Comparison of ENCODE assay signal across 8 mouse cellular contexts in the genomic region with DNA sequence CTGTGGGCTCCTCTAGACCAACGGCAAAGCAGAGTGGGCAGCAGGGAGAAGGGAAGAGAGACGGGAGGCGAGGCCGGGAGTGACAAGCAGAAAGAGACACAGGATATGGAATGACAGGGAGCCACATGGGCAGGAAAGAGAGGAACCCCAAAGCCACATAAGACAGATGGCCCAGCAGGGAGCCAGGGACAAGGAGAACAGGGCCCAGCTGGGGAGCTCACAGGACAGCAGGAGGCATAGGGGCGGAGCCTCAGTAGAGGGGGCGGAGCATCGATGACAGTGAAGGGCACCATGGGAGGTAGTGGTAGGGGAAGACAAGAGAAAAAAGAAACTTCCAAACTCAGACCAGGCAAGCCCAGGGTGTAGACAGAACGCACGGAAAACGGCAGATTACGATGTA. TPM values are rescaled to one million over a fixed set of nuclear protein-coding genes. Genes with fewer than 3 reads are reported as not detected.
A peak's percentile ranks its signal among the peaks of the same experiment; 100 is the strongest.
DNase-seq lines count a peak whose midpoint lies in the region; ATAC-seq and TF ChIP-seq lines count a peak whose summit lies in the region.

No protein-coding gene starts in this region.

- no peaks in the 10 kb centered on the region for H3K27me3 ChIP-seq in midbrain, embryonic 11.5 days (ENCODE audit: control insufficient read depth, insufficient read depth, low read length)
- no peaks in the 10 kb centered on the region for H3K27me3 ChIP-seq in midbrain, postnatal 0 days (ENCODE audit: insufficient read depth, low read length)
- H3K27me3 ChIP-seq in neural tube, embryonic 12.5 days (replicated peaks) = no peaks in the 10 kb centered on the region

- H3K9me3 ChIP-seq in midbrain, embryonic 11.5 days (ENCODE audit: control insufficient read depth, low read length) = no peaks in the 10 kb centered on the region
- no peaks in the 10 kb centered on the region for H3K9me3 ChIP-seq in midbrain, postnatal 0 days (ENCODE audit: low read length)
- no peaks in the 10 kb centered on the region for H3K9me3 ChIP-seq in neural tube, embryonic 12.5 days

- no peak overlapping the region for H3K9ac ChIP-seq in midbrain, embryonic 11.5 days (ENCODE audit: low read length)
- H3K9ac ChIP-seq in midbrain, postnatal 0 days (replicated peaks; ENCODE audit: low read length, poor library complexity, severe bottlenecking) = no peak overlapping the region
- H3K9ac ChIP-seq in neural tube, embryonic 12.5 days = no peak overlapping the region

- peak overlapping the region; percentile 30 for H3K27ac ChIP-seq in midbrain, embryonic 11.5 days (ENCODE audit: low read depth, low read length)
- no peak overlapping the region for H3K27ac ChIP-seq in midbrain, postnatal 0 days (ENCODE audit: low read depth, low read length)
- peak overlapping the region; percentile 26; the same call in 1 of the 2 replicates for H3K27ac ChIP-seq in neural tube, embryonic 12.5 days

- 39% methylated on average over 11 of the region's 11 CpGs for WGBS in midbrain, embryonic 11.5 days
- WGBS in midbrain, postnatal 0 days = 43% methylated on average over 11 of the region's 11 CpGs
- WGBS in neural tube, embryonic 12.5 days = 42% methylated on average over 11 of the region's 11 CpGs

- ATAC-seq in midbrain, embryonic 11.5 days (ENCODE audit: low FRiP score) = no peak
- ATAC-seq in midbrain, postnatal 0 days (ENCODE audit: low FRiP score) = no peak
- no peak for ATAC-seq in neural tube, embryonic 12.5 days (ENCODE audit: low FRiP score, low read depth)

- peaks cover 14% of the 10 kb centered on the region for H3K4me1 ChIP-seq in midbrain, embryonic 11.5 days (ENCODE audit: control insufficient read depth, insufficient read depth, low read length)
- H3K4me1 ChIP-seq in midbrain, postnatal 0 days (ENCODE audit: insufficient read depth, low read length) = peaks cover 2% of the 10 kb centered on the region; the same call in 1 of the 2 replicates
- peaks cover 22% of the 10 kb centered on the region for H3K4me1 ChIP-seq in neural tube, embryonic 12.5 days

- H3K36me3 ChIP-seq in midbrain, embryonic 11.5 days (ENCODE audit: control insufficient read depth, insufficient read depth, low read length) = no peaks in the 10 kb centered on the region
- H3K36me3 ChIP-seq in midbrain, postnatal 0 days (ENCODE audit: insufficient read depth, low read length) = no peaks in the 10 kb centered on the region
- no peaks in the 10 kb centered on the region for H3K36me3 ChIP-seq in neural tube, embryonic 12.5 days

- H3K4me2 ChIP-seq in midbrain, embryonic 11.5 days = no peak overlapping the region
- no peak overlapping the region for H3K4me2 ChIP-seq in midbrain, postnatal 0 days (ENCODE audit: low read depth, low read length, poor library complexity, severe bottlenecking)
- 0 out of 2 replicates have a peak overlapping the region, but pooled peaks have one; percentile 5 for H3K4me2 ChIP-seq in neural tube, embryonic 12.5 days (replicated peaks)

- no peak for TF ChIP-seq CTCF in midbrain, postnatal 0 days (IDR thresholded peaks at IDR 0.05)

- no peak overlapping the region for H3K4me3 ChIP-seq in midbrain, embryonic 11.5 days (ENCODE audit: low read depth, low read length)
- H3K4me3 ChIP-seq in midbrain, postnatal 0 days (ENCODE audit: low read depth, low read length) = no peak overlapping the region
- H3K4me3 ChIP-seq in neural tube, embryonic 12.5 days = no peak overlapping the region

- peak; percentile 33 for DNase-seq in embryo, embryonic 11 days
- DNase-seq in embryo, embryonic 10.5 days (ENCODE audit: low spot score) = no peak
- DNase-seq in midbrain, embryonic 11.5 days (ENCODE audit: low spot score, missing footprints) = no peak
- no peak for DNase-seq in midbrain, postnatal 0 days (ENCODE audit: low spot score)
- peak; percentile 53 to 81 for DNase-seq in layer of hippocampus, adult 18-20 months (ENCODE audit: low spot score in 2 of 2)
- no peak for DNase-seq in spleen, adult 18-20 months
- DNase-seq in thymus, postnatal 10 days (ENCODE audit: low spot score in 2 of 2) = no peak

RNA-seq across cellular contexts. Expression of gene 2900026A02Rik, which starts 55.6 kb away (rescaled TPM):
- 0.98 and 1.2 TPM in 2 replicates for polyA plus RNA-seq in midbrain, embryonic 11.5 days (2014; fragmentation: Nextera tagmentation; extraction: Ambion mirVana)
- total RNA-seq in midbrain, postnatal 0 days (2014; rRNA removed) = 11.7 and 11.8 TPM in 2 replicates
- 3.3 and 3.8 TPM in 2 replicates for polyA plus RNA-seq in midbrain, postnatal 0 days (2015; fragmentation: Nextera tagmentation; extraction: Ambion mirVana)
- 10 to 100 TPM; 59.4 to 67.8 TPM for total RNA-seq in layer of hippocampus, adult 18-20 months (2021)
- polyA plus RNA-seq in neural tube, embryonic 12.5 days (2016; fragmentation: Nextera tagmentation; extraction: Ambion mirVana) = 2.6 and 3.0 TPM in 2 replicates

Comparison
In these comparisons a context has a peak if more than half of its experiments do, and no peak if none do; other contexts are left out.
1. DNase-seq: peak in embryo, embryonic 11 days (single experiment) and layer of hippocampus, adult 18-20 months (2 of 2); none in embryo, embryonic 10.5 days (single experiment), midbrain, embryonic 11.5 days (single experiment), midbrain, postnatal 0 days (single experiment), spleen, adult 18-20 months (0 of 2) and thymus, postnatal 10 days (0 of 2).